Mouse (Mus musculus) heart, adult 10 weeks (tissue): Measurements from ENCODE around the gene Ipp. TPM values are rescaled to one million over a fixed set of nuclear protein-coding genes. Genes with fewer than 3 reads are reported as not detected.

ENCODE experiments used
- polyA plus RNA-seq: library from polyadenylated mRNA; stranded (reverse); fragments of 350-450 nt; fragmentation: Illumina TruSeq; extraction: RNeasy Lipid Tissue Mini Kit (QIAGEN cat#74804); gene quantifications from one replicate; pipeline ENCODE4 v1.2.3, GENCODE M21; 2014; ENCODE audit warnings: low read depth, low replicate concordance

Gene Ipp
- polyA plus RNA-seq = 11.9 TPM

GRCm38 (mm10) chr4:116507425-116508218 lies at the start of gene Ipp:
Gene Ipp, plus strand, starts transcription at chr4:116507549.

DNA sequence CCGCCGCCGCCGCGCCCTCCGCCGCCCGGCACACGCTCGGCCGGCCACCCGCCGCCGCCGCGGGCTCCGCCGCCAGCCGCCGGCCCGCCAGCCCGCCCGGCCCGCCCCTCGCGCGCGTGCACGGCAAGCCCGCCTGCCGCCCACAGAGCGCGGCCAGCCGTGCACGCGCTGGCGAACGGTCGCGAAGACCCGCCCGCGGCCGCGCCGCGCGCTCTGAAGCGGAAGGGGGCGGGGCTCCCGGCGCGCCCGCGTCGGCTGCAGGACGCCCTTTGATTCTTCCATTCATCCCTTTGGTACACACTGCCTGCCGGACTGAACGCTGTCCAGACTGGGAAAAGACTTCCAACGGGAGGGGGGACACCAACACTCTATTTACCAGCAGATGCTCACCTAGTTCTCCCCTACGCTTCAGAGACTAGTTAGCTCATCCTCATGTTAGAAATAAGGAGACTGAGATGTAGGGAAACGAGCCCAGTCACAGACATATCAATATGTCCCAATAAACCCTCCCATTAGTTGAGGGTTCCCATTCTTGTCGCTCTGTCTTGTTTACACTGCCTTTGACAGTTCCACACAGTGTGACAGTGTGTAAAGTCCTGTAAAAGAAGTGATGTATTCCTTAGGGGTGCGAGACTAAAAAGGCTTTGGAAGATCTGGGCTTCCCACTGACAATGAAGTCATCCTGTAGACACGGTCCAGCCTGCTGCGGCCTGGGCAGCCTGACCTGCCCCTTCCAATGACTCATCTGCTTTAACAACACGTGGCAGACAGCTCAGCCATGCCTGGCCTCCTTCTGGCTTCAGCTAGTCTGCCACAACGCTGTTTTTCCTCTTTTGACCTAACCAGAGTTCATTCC lies 43.0 kb upstream of the Ipp start, which contains the start of gene Mast2:
Mast2 (minus strand) TSS at position 58 of the 856 bp plus-strand sequence.

GRCm38 (mm10) chr4:116555413-116556300 lies 48.3 kb downstream of the Ipp start, which contains the start of gene Tmem69:
Gene Tmem69, minus strand, starts transcription at chr4:116555936.

DNA sequence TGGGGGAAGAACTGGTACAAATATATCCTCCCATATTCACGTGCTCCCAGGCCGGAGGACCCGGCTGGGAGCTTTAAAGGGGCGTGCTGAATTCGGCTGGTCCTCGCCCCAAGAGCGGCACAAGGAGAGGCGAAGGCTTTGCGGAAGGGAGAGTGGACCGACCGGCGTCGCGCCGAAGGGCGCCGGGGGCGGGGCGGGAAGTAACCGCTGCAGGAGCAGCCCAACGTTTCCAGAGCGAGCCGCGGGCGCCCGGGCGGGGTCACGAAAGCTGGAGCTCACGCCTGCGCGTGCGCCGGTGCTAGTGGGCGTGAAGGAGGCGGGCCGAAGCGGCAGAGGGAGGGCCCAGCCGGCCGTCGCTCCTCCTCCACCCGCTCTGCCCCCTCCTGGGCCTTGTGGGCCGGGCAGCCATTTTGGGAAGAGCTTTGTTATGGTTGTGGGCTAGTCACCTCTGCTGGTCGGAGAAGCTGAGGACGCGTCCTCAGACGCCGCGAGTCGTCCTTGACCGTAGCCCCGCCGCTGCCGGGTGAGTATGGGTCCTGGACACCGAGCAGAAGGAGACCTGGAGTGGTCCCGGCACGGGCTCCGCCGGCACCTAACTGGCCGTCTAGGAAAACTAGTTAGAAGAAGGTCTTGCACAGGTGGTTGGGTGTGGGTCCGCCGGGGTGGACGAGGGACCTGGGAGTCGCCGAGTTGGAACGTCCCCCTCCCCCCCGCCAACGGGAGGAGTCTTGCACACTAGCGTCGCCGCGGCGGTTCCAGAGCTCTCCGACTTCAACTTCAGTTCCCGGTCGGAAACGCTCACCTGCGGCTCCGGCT lies 50.2 kb downstream of the Ipp start, which contains the start of gene Gpbp1l1:
Gpbp1l1 (plus strand) TSS at position 353 of the 816 bp plus-strand sequence.

Other genes starting within 250 kb of the Ipp start
- 94.7 TPM for gene Mast2, start 43.4 kb upstream of the Ipp start, polyA plus RNA-seq
- gene Tmem69, start 48.4 kb downstream of the Ipp start, polyA plus RNA-seq = 39.4 TPM
- 45.6 TPM for gene Gpbp1l1, start 50.1 kb downstream of the Ipp start, polyA plus RNA-seq
- gene Ccdc17, start 89.1 kb downstream of the Ipp start, polyA plus RNA-seq = 3.7 TPM
- gene Nasp, start 120.4 kb downstream of the Ipp start, polyA plus RNA-seq = 28.0 TPM
- 265 TPM for gene Akr1a1, start 144.1 kb downstream of the Ipp start, polyA plus RNA-seq
- 614 TPM for gene Prdx1, start 178.0 kb downstream of the Ipp start, polyA plus RNA-seq
- 56.3 TPM for gene Mmachc, start 200.9 kb downstream of the Ipp start, polyA plus RNA-seq
- gene Ccdc163, start 201.0 kb downstream of the Ipp start, polyA plus RNA-seq = 15.1 TPM
- 2.0 TPM for gene Tesk2, start 213.4 kb downstream of the Ipp start, polyA plus RNA-seq